Mouse (Mus musculus): ENCODE results near the gene Gadd45b. TPM values are rescaled to one million over a fixed set of nuclear protein-coding genes. Genes with fewer than 3 reads are reported as not detected.

Gene Gadd45b
- polyA plus RNA-seq, 2 experiments from 2014 or later = 22.8 to 45.2 TPM

DNA sequence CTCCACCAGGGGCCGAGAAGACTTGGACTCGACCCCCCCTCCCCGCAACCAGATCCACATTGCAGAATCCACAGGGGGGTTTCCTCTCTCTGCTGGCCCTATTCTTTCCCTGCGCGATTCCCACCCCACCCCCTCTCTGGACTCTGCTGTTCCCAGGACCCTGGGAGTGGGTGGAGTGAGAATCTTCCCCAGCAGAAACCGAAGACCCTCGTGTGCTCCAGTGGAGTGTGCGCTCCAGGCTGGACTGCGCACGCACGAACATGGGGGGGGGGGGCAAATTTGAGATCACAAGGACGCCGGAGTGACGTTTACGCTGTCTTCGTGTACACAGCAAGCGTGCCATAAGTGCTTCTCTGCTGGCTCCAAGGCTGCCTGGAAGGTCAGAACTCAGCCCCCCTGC is 5.8 kb downstream of the Gadd45b start:
- ATAC-seq = no peak

- no peak for ATAC-seq
These were observed 6.4 kb downstream of the Gadd45b start for GRCm38 (mm10) chr10:80936135-80936809.

- no peak for ATAC-seq
These were observed 6.9 kb downstream of the Gadd45b start for GRCm38 (mm10) chr10:80936810-80937164.

- ATAC-seq = no peak
These were observed 7.8 kb downstream of the Gadd45b start for GRCm38 (mm10) chr10:80937646-80938045.

- peak; percentile 8 for ATAC-seq
These were observed 9.1 kb downstream of the Gadd45b start for GRCm38 (mm10) chr10:80938831-80939550.

DNA sequence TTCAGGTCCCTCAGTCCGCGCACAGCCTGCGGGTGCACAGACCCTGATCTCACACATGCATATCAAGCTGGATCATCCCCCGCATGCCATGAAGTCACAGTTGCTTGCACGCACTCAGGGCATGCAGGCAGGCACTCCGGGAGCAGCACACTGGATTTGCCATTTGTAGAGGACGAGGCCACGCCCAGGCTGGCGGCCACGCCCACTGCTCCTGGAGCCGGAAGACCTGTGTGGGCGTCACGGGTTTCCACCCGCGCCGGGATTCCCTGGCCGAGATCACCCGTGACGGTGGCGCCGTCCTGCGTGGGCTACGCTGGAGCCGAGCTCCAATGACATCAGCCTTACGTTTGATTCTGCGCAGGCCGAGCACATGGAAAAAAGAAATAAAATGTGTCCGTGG is 9.8 kb downstream of the Gadd45b start:
- ATAC-seq = peak; percentile 69

- ATAC-seq = no peak
These were observed 10.6 kb downstream of the Gadd45b start for GRCm38 (mm10) chr10:80940320-80940987.

DNA sequence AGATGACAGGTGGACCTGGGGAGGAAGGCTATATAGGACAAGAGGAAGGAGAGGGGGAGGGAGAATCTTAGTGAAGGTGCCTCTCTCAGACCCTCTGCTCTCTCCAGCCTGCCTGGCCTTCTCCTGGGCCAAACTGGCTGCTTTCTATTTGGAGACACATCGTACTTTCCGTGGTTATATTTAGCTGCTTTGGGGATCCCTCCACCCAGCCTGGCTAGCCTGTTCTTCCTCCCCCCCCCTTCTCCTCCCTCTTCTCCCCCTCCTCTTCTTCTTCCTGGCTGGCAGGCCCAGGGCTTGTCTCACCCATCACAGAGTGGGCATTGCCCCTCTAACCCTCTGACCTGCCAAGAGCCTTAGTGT is 11.1 kb downstream of the Gadd45b start:
- no peak for ATAC-seq

DNA sequence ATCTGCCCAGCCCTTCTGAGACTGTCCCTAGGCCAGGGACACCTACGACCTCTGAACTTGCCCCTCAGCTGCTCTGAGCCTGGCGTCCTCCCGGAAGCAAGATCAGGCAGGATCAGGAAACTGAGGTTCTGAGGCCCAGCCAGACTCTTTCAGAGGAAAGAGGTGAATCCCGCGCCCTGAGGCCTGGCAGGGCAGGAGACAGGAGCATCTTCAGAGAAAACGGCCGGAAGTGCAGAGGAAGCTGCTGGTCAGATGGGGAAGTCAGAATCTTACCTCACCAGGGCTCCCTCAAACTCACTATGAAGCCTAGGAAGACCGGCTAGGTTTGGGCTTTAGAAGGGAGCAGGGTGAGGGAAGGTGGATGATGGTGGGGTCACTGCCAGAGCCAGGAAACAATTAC is 13.0 kb downstream of the Gadd45b start:
- no peak for ATAC-seq

- no peak for ATAC-seq
These were observed 13.8 kb downstream of the Gadd45b start for GRCm38 (mm10) chr10:80943701-80944100.

DNA sequence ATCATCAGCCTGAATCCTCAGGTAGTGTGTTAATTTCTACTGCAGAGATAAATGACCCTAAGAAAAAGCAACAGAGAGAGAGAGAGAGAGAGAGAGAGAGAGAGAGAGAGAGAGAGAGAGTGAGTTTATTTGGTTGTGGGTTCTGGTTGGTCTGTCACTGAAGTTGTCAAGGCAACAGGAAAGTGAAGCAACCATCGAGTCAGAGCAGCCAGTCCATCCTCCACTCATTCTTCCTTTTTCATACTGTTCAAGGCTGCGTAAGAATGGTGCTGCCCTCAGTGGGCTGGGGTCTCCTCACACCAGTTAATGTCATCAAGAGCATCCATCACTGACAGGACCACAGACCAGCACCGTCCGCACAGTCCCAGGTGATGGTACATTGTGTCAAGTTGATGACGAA is 14.4 kb downstream of the Gadd45b start:
- ATAC-seq = no peak

DNA sequence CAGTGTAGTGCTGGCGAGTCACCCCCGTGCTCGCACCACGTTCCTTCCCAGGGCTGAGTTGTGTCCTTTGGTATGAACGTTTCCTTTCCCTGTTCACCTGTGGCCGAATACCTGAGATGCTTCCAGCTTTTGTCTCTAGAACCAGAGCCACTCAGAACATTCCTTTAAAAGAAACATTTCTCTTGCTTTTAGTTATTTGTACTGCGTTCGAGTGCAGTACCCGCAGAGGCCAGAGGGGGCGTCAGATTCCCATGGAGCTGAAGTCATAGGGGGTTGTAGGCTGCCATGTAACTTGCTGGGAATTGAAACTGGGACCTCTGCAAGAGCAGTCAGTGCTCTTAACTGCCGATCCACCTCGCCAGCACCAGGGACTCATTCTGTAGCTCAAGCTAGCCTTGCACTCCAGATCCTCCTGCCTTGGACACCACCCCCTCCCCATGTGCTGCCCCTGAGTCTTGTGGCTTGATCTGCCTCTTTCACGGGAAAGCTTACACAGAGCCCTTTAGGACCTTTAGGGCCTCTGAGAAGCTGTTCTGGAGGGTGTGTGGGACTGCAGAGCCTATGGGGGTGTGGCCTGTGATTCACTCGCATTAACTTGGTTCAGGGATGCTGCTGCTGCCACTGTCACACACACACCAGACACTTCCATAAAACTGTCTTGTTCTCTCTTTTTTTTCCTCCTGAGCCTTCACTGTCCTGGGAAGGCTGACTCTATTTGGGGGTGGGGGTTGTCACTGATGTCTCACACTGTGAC is 17.0 kb downstream of the Gadd45b start:
- no peak for ATAC-seq

DNA sequence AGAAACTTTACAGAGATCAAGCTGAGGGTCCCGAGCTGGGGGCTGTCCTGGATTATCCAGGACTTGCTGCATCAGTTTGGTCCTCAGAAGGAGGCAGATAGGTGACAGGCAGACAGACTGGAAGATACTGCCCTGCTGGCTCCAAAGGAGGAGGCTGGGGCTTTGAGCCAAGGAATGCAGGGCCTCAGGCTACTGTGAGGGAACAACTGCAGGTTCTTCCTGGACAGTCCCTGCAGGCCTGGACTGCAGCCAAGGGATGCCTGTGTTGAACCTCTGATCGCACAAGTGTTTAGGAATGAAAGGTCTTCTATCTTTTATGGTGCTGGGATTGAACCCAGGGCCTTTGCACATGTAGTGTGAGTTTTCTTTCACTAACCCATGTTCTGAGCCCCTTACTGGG is 17.9 kb downstream of the Gadd45b start:
- no peak for ATAC-seq

DNA sequence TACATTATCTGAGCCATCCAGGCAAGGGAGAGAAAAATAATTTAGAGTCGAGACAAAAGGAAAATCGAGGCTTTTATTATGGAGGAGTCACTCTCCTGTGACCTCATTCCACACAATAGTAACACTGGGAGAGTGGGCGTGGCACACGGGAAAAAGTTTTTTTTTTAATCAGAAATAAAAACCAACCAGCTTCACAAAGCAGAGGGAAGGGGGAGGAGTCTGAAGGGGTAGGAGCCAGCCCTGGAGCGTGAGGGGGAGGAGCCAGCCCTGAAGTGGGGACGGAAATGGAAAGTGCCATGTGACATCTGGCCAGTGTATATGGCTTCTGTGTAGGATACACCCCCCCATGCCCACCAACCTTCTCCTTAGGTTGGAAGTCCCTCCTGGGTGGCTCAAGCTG is 18.7 kb downstream of the Gadd45b start:
- no peak for ATAC-seq

GRCm38 (mm10) chr10:80949081-80949480 is 19.2 kb downstream of the Gadd45b start:
- ATAC-seq = no peak

DNA sequence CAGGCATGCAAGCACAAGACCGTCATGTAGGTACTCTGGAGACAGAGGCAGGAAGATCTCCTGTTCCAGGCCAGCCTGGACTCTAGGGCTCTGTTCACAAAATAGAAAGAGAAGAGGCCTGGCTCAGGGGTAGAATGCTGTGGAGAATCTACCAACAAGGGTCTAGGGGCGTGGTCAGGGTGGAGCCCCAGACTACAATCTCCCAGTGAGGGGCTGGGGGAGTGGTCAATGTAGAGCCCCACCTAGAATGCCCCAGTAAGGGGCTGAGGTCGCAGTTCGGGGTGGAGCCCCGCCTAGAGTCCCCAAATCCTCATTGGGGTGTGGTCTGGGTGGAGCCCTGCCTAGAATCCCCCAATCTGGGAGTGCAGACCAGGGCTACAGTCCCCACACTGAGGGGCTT is 20.4 kb downstream of the Gadd45b start:
- ATAC-seq = no peak

GRCm38 (mm10) chr10:80951761-80952390 is 22.0 kb downstream of the Gadd45b start:
- no peak for ATAC-seq

GRCm38 (mm10) chr10:80952449-80952848 is 22.6 kb downstream of the Gadd45b start:
- no peak for ATAC-seq

DNA sequence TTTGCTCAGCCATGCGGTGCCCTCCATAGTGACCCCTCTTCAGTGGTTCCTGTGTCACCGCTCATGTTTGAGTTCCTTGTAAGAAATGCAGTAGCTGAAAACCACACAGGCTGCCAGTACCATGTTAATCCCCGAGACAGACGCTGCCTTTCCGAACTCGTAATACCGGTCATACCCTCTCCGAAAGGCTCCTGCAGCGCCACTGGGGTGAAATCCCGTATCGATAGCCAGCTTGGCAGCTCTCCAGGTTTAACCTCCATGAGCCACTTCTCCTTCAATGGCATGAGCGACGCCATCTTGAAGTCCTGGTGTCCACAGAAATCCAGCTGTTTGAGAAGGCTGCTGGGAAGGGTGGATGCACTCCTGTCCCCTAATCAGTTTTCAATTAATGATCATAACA is 24.5 kb downstream of the Gadd45b start:
- no peak for ATAC-seq

DNA sequence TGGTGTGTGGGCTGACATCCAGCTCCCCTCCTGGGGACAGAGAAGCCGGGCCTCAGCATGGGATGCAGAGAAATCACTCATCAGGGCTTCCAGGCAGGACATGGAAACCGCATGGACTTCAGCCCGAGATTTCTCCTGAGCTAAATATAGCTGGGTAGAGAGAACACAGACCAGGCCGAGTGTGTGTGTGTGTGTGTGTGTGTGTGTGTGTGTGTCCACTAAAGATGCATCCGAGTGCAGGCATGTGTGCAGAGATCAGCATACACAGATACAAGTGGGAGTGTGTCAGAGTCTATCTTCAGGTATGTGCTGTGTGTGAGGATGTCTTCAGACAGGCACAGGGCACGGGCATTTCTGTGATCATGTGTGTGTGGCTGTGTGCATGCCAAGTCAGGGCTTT is 25.0 kb downstream of the Gadd45b start:
- ATAC-seq = no peak

GRCm38 (mm10) chr10:80955536-80955935 is 25.7 kb downstream of the Gadd45b start:
- peak; percentile 82 for ATAC-seq

- ATAC-seq = peak; percentile 53
These were observed 26.5 kb downstream of the Gadd45b start for GRCm38 (mm10) chr10:80956385-80956784.

GRCm38 (mm10) chr10:80956901-80957300 is 27.0 kb downstream of the Gadd45b start:
- no peak for ATAC-seq
